Mouse (Mus musculus) left cerebral cortex, postnatal 25 days (tissue): ENCODE results near the gene Glyr1. TPM values are rescaled to one million over a fixed set of nuclear protein-coding genes. Genes with fewer than 3 reads are reported as not detected.

Experiments used
- DNase-seq, 2 experiments: peaks; one replicate each; pipeline ENCODE4 v3.0.0; 2022; ENCODE audit warnings: low spot score in 2 of 2, mixed read lengths in 1 of 2
- intact Hi-C: fragments of 180-260 bp; cut with DNase I; formaldehyde crosslinking; loops from one replicate; pipeline ENCODE4 v1.15.1; 2025
- total RNA-seq, 2 experiments: library from RNA; stranded (reverse); gene quantifications; 2 replicates each; pipeline ENCODE4 v1.2.3; 2021

The Glyr1 gene
- 100 to 1,000 TPM; 145 to 151 TPM for total RNA-seq

- DNase-seq = peak; percentile 100
- intact Hi-C loops = loop anchor here (2.0 kb wide), 1 partner anchor 85 kb away; the partner anchor contains the start of gene Anks3
These were observed at the start of gene Glyr1, which contains the start of gene Ubn1 for GRCm38 (mm10) chr16:5049774-5050234. Gene Glyr1, minus strand, starts transcription at chr16:5049863. Gene Ubn1, plus strand, starts transcription at chr16:5050057.

- intact Hi-C loops = no loop called here
- DNase-seq = no peak
These were observed 46.8 kb upstream of the Glyr1 start for GRCm38 (mm10) chr16:5096504-5096903.

- no peak for DNase-seq
- intact Hi-C loops = no loop called here
These were observed 43.6 kb upstream of the Glyr1 start for GRCm38 (mm10) chr16:5093285-5093684.

GRCm38 (mm10) chr16:5089021-5089420 is 39.4 kb upstream of the Glyr1 start:
- DNase-seq = no peak
- intact Hi-C loops = no loop called here

DNA sequence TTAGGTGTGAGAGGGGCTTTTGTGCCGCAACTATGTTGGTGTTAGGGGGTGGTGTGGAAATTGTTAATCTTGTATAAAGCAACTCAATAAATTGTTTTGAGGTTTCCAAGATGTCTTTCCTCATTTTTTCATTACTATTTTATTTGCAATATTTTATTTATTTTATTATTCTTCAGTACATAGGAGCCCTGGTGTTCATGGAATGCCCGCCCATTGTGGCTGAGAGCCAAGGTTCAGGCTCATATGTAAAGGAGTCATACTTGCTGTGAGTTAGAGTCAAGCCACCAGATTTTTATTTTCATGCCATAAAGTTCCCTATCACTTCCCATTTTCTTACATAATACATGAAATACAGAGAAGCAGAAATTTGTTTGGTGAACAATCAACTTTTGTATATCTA is 36.5 kb upstream of the Glyr1 start:
- intact Hi-C loops = no loop called here
- no peak for DNase-seq

GRCm38 (mm10) chr16:5085196-5085595 is 35.5 kb upstream of the Glyr1 start:
- no peak for DNase-seq
- intact Hi-C loops = no loop called here

DNA sequence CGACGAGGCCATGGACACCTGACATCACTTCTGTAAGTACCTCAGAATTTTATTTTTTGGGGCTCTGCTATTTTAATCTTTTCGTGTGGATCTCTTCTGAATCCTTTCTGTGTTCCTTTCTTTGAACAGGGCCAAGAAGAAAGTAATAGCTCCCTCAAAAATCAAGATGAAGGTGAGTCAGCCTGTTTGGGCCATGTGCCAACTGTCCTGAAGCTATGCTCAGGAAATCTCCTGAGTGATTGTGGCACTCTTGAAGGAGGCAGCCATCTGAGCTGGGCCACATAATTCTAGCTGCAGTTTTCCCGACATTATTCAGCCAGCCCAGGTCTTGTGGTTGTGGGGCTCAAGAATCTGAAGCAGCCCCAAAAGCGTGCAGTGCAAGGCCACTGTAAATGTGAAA is 24.7 kb upstream of the Glyr1 start:
- peak in 1 of 2 experiments; percentile 25 for DNase-seq
- intact Hi-C loops = loop anchor here (5.0 kb wide), 1 partner anchor 73 kb away; the partner anchor contains the start of gene Sec14l5

GRCm38 (mm10) chr16:5071974-5072373 is 22.3 kb upstream of the Glyr1 start:
- intact Hi-C loops = loop anchor here (5.0 kb wide), 1 partner anchor 75 kb away; the partner anchor contains the start of gene Sec14l5
- no peak for DNase-seq

- intact Hi-C loops = loop anchor here (5.0 kb wide), 1 partner anchor 77 kb away; the partner anchor contains the start of gene Sec14l5
- peak; percentile 48 to 54 for DNase-seq
These were observed 20.7 kb upstream of the Glyr1 start for GRCm38 (mm10) chr16:5070321-5070720.

DNA sequence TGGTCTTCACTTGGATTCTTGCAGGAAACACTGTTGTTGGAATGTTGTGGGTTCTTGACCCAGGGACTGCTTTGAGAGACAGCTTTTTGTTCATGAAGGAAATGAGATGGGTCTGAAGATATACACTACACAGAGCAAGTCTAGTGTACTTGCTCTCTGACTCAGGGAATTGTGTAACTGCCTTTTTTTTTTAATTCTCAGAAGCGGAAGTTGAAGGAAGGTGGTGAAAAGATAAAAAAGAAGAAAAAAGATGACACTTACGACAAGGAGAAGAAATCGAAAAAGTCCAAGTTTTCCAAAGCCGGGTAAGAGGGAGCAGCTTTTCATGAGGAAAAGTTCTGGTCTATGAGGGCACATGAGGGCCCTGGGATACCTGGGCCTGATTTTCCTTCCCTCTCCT is 13.8 kb upstream of the Glyr1 start:
- intact Hi-C loops = no loop called here
- DNase-seq = no peak

- intact Hi-C loops = loop anchor here (5.0 kb wide), 1 partner anchor 89 kb away; the partner anchor contains the start of gene Sec14l5
- DNase-seq = no peak
These were observed 8.5 kb upstream of the Glyr1 start for GRCm38 (mm10) chr16:5058114-5058513.

DNA sequence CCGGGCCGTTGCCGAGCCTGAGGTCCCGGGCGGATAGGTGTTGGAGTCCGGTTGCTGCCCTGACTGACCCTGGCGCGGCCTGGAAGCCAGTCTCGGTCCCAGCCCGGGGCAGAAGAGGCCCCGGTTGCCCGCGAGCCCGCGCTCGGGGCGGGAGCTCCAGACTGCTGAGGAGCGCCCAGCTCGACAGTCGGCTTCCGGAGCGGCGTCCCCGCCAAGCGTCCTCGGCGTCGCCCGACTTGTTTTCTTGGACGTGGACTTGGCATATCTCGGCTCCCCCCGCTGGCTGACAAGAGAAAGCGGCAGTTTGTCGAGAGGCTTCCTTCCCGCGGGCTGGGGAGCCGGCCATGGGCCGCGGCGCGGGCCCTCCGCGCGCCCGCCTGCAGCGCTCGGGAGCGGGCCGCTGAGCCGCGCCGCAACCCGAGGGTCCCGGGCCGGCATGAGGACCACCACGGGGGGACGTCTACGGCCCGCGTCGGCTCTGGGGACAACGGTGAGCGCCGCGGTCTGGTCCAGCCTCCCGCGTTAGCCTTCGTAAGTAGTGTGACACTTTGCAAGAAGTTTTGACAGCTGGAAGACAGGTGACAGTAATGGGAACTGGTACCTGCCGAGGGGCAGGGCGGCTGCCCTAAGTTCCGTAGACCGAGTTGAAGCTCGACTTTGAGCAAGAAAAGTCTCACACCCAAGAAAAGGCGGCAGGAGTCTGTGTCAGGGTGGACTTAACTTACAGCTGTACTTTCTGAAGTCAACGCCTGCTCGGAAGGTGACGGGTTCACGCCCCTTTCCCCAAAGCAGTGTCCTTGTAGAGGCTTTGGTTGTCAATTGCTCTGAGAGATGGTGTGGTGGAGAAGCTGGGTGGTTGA is 818 bp upstream of the Glyr1 start:
- DNase-seq = peak; percentile 74 to 75
- intact Hi-C loops = no loop called here

GRCm38 (mm10) chr16:5049182-5049773 is 385 bp downstream of the Glyr1 start:
- intact Hi-C loops = loop anchor here (2.0 kb wide), 1 partner anchor 84 kb away; the partner anchor contains the start of gene Anks3
- no peak for DNase-seq

DNA sequence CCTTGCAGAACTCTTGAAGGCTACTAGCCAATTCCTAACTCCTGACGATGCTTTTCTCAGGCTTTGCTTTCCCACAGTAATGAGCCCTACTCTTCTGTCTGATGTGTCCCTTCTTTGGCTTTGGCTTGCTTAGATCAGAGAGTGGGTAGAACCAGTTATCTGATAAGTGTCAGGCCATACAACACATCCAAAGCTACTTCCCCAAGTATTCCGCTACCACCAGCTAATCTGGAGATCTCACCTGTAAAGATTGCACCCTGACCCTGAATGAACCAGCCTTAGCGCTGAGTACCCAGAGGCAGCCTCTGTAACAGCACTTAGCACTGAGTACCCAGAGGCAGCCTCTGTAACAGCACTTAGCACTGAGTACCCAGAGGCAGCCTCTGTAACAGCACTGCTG is 4.3 kb downstream of the Glyr1 start:
- intact Hi-C loops = no loop called here
- no peak for DNase-seq

DNA sequence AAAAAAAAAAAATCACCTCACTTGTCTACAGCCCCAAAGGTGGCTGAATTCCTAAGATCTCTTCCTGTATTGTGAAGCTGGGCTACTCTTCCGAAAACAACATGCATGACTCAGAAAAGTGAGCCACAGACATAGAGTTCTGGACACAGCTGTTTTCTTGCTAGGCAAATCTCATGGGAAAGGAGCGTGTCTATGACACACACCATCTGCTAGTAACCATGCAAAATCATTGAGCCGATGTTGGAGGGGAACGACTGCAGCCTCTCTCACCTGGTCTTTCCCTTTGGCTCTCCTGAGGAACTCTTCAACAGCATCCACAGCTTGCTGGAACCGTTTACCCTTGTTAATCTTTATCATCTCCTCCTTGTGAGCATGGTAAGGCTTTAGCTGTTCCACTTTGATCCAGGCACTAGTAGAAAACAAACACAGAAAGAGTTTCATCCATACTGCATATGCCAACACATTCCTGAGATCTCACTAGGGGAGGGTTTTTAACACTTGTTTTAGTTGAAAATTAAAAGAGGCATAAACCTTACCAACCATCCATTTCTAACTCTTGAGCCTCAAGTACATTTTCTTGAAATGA is 12.9 kb downstream of the Glyr1 start:
- intact Hi-C loops = no loop called here
- no peak for DNase-seq

GRCm38 (mm10) chr16:5035591-5035990 is 14.1 kb downstream of the Glyr1 start:
- intact Hi-C loops = no loop called here
- no peak for DNase-seq

DNA sequence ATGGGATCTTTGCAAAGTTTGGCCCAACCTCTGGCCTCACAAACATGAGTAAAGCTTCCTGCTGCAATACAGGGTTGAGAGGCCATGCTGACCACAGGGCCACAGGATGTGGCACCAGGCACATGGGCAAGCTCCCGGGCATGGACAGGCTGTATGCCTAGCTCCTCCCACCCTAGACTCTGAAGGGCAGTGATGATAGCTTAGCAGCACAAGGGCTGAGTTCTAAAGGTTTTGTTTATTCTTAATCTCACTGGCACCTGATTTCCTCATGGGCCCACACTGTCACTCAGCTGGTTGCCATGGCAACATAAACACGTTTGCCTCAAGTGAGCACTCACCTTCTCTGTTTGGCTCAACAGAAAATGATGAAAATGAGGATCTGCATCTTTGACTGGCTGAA is 19.8 kb downstream of the Glyr1 start:
- intact Hi-C loops = no loop called here

GRCm38 (mm10) chr16:5024021-5024420 is 25.6 kb downstream of the Glyr1 start:
- DNase-seq = no peak
- intact Hi-C loops = no loop called here

More for the DNA sequence above, 19.8 kb downstream of the Glyr1 start:
- no peak for DNase-seq

DNA sequence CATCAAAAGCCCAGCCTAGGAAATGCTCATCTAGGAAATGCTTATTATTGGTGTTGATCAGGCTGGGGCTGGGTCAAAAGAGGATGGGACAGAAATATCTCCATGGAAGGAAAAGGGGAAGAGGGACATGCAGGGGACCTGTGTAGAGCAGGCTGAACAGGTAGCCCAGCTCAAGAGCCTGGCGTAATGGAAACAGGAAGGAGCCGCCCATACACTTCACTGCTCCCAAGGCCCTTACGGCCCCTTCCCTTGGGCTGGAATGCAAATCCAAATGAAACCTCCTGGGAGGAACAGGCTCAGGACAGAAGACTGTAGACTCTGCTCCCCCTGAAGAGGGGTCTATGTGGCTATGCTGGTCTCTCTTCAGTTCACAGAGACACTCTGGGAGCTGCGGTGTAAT is 35.1 kb downstream of the Glyr1 start:
- DNase-seq = no peak
- intact Hi-C loops = no loop called here
